Mouse (Mus musculus) ES-E14 (cell line): ENCODE measurements around the gene Adgrl3. TPM values are rescaled to one million over a fixed set of nuclear protein-coding genes. Genes with fewer than 3 reads are reported as not detected.

Experiments used
- DNase-seq: peaks from one replicate; pipeline ENCODE4 v3.0.0-alpha.2; 2013; ENCODE audit warnings: low read depth, low spot score
- H3K27ac ChIP-seq: 2 replicates; pipeline ENCODE4 v1.5.1; 2012; ENCODE audit warnings: low read depth, mild to moderate bottlenecking, low read length, moderate library complexity, mixed read lengths; ENCODE audit not compliant: poor library complexity, insufficient read depth, severe bottlenecking
- H3K36me3 ChIP-seq: 2 replicates; pipeline ENCODE4 v1.6.1; 2012; ENCODE audit warnings: mild to moderate bottlenecking, low read length, moderate library complexity, mixed read lengths; ENCODE audit not compliant: control insufficient read depth, poor library complexity, insufficient read depth, severe bottlenecking
- H3K4me1 ChIP-seq, 2 experiments: fragments of 150-350 bp in 1 of 2; sonication (generic) in 1 of 2; 2 replicates each; pipeline ENCODE4 v1.6.1; 2012; ENCODE audit warnings: low read length in 2 of 2, mild to moderate bottlenecking in 1 of 2, mixed read lengths in 1 of 2; ENCODE audit not compliant: control insufficient read depth in 2 of 2, insufficient read depth in 2 of 2, poor library complexity in 1 of 2
- H3K4me3 ChIP-seq, 2 experiments: fragments of 150-350 bp in 1 of 2; sonication (generic) in 1 of 2; 2 replicates each; pipeline ENCODE4 v1.5.1; 2012; ENCODE audit warnings: low read length in 2 of 2, low read depth in 1 of 2, mild to moderate bottlenecking in 1 of 2, mixed read lengths in 1 of 2; ENCODE audit not compliant: insufficient read depth in 1 of 2, poor library complexity in 1 of 2, severe bottlenecking in 1 of 2
- H3K9ac ChIP-seq: 2 replicates; pipeline ENCODE4 v1.6.1; 2012; ENCODE audit warnings: low read depth, mild to moderate bottlenecking, low read length, mixed read lengths; ENCODE audit not compliant: poor library complexity, insufficient read depth, severe bottlenecking
- H3K9me3 ChIP-seq: fragments of 150-350 bp; sonication (generic); 2 replicates; pipeline ENCODE4 v1.6.1; 2012; ENCODE audit warnings: low read depth, mild to moderate bottlenecking, low read length; ENCODE audit not compliant: control insufficient read depth, insufficient read depth
- CHD2 ChIP-seq: IDR thresholded peaks from 2 replicates; pipeline ENCODE4 v1.6.1; 2014; ENCODE audit warnings: mild to moderate bottlenecking, low read depth, low read length, inconsistent platforms
- HCFC1 ChIP-seq: IDR thresholded peaks from 2 replicates; pipeline ENCODE4 v1.6.1; 2012; ENCODE audit warnings: low read length, inconsistent platforms, borderline replicate concordance; ENCODE audit not compliant: insufficient read depth
- MAFK ChIP-seq: IDR thresholded peaks from 2 replicates; pipeline ENCODE4 v1.6.1; 2014; ENCODE audit warnings: mild to moderate bottlenecking, low read depth, low read length, inconsistent platforms; ENCODE audit not compliant: insufficient read depth
- ZC3H11A ChIP-seq: IDR thresholded peaks from 2 replicates; pipeline ENCODE4 v1.6.1; 2012; ENCODE audit warnings: low read depth, mild to moderate bottlenecking, inconsistent platforms, low read length, borderline replicate concordance
- ZNF384 ChIP-seq: IDR thresholded peaks from 2 replicates; pipeline ENCODE4 v1.6.1; 2012; ENCODE audit warnings: low read depth, low read length, inconsistent platforms
- in situ Hi-C, 2 experiments: fragments of 600-800 bp; cut with MboI; formaldehyde crosslinking; loops; one replicate each; pipeline ENCODE4 v1.15.1; 2025; ENCODE audit warnings: low sequenced_read_pairs in 2 of 2, inconsistent platforms in 1 of 2; ENCODE audit not compliant: unreplicated experiment in 2 of 2
- total RNA-seq: library from RNA; depleted of rRNA; stranded (reverse); fragments of 300-350 nt; gene quantifications from 2 replicates; pipeline ENCODE4 v1.2.3, GENCODE M21; 2012

The Adgrl3 gene
- total RNA-seq, 1 experiment: 5.4 TPM

GRCm38 (mm10) chr5:81055253-81055652, 35.3 kb downstream of the Adgrl3 start:
- in situ Hi-C loops: no loop called here
- no peaks in the 10 kb centered on the region for H3K4me1 ChIP-seq
- TF ChIP-seq ZC3H11A (no peak), CHD2 (no peak), ZNF384 (no peak), HCFC1 (no peak), MAFK (no peak)
- H3K27ac ChIP-seq: no peak overlapping the region
- H3K9me3 ChIP-seq: no peaks in the 10 kb centered on the region
- DNase-seq: no peak
- H3K9ac ChIP-seq: no peak overlapping the region
- H3K4me3 ChIP-seq: no peak overlapping the region
- H3K36me3 ChIP-seq: no peaks in the 10 kb centered on the region

- Histone ChIP-seq H3K9ac (no peak overlapping the region), H3K4me1 (no peaks in the 10 kb centered on the region), H3K27ac (no peak overlapping the region), H3K36me3 (no peaks in the 10 kb centered on the region), H3K4me3 (no peak overlapping the region), H3K9me3 (no peaks in the 10 kb centered on the region)
- in situ Hi-C loops: no loop called here
- no peak for TF ChIP-seq ZC3H11A
- TF ChIP-seq MAFK: no peak
- no peak for TF ChIP-seq ZNF384
- no peak for TF ChIP-seq CHD2
- TF ChIP-seq HCFC1: no peak
- no peak for DNase-seq
These were observed 38.2 kb downstream of the Adgrl3 start for GRCm38 (mm10) chr5:81058122-81058521.

- Histone ChIP-seq H3K36me3 (no peaks in the 10 kb centered on the region), H3K4me1 (no peaks in the 10 kb centered on the region), H3K27ac (no peak overlapping the region), H3K4me3 (no peak overlapping the region), H3K9ac (no peak overlapping the region), H3K9me3 (no peaks in the 10 kb centered on the region)
- in situ Hi-C loops: no loop called here
- DNase-seq: no peak
- TF ChIP-seq MAFK (no peak), ZC3H11A (no peak), CHD2 (no peak), ZNF384 (no peak), HCFC1 (no peak)
These were observed 41.0 kb downstream of the Adgrl3 start for GRCm38 (mm10) chr5:81060950-81061349.

GRCm38 (mm10) chr5:81061386-81061785, 41.4 kb downstream of the Adgrl3 start:
- Histone ChIP-seq H3K9me3 (no peaks in the 10 kb centered on the region), H3K27ac (no peak overlapping the region), H3K4me1 (no peaks in the 10 kb centered on the region), H3K9ac (no peak overlapping the region), H3K4me3 (no peak overlapping the region), H3K36me3 (no peaks in the 10 kb centered on the region)
- DNase-seq: no peak
- in situ Hi-C loops: no loop called here
- no peak for TF ChIP-seq ZC3H11A
- TF ChIP-seq ZNF384: no peak
- TF ChIP-seq HCFC1: no peak
- TF ChIP-seq MAFK: no peak
- TF ChIP-seq CHD2: no peak

- Histone ChIP-seq H3K9ac (no peak overlapping the region), H3K27ac (no peak overlapping the region), H3K4me1 (no peaks in the 10 kb centered on the region), H3K4me3 (no peak overlapping the region), H3K9me3 (no peaks in the 10 kb centered on the region), H3K36me3 (no peaks in the 10 kb centered on the region)
- in situ Hi-C loops: no loop called here
- no peak for DNase-seq
- TF ChIP-seq HCFC1: no peak
- TF ChIP-seq ZC3H11A: no peak
- TF ChIP-seq ZNF384: no peak
- TF ChIP-seq MAFK: no peak
- TF ChIP-seq CHD2: no peak
These were observed 44.1 kb downstream of the Adgrl3 start for GRCm38 (mm10) chr5:81064026-81064425.
